Mouse (Mus musculus) forebrain, embryonic 14.5 days (tissue): ENCODE results near the gene Eif2b2. TPM values are rescaled to one million over a fixed set of nuclear protein-coding genes. Genes with fewer than 3 reads are reported as not detected.

Experiments
- ATAC-seq: fragments of 200-750 bp; cut with Nextera tagmentation; 2 replicates; pipeline ENCODE4 v1.8.0; 2017; ENCODE audit warnings: mild to moderate bottlenecking, moderate library complexity
- DNase-seq: peaks from one replicate; pipeline ENCODE4 v3.0.0-alpha.2; 2015; ENCODE audit warnings: low spot score
- H3K27ac ChIP-seq: fragments of 300-500 bp; sonication (generic); 2 replicates; pipeline ENCODE4 v1.5.1; 2014; ENCODE audit warnings: low read depth, mild to moderate bottlenecking, control low read depth, low read length, moderate library complexity
- H3K27me3 ChIP-seq: fragments of 300-500 bp; sonication (generic); replicated peaks from 2 replicates; pipeline ENCODE4 v1.6.1; 2014; ENCODE audit warnings: low read length, control low read depth, mixed read lengths; ENCODE audit not compliant: control insufficient read depth, insufficient read depth
- H3K36me3 ChIP-seq: fragments of 300-500 bp; sonication (generic); 2 replicates; pipeline ENCODE4 v1.6.1; 2014; ENCODE audit warnings: low read length, control low read depth; ENCODE audit not compliant: control insufficient read depth, insufficient read depth
- H3K4me1 ChIP-seq: fragments of 300-500 bp; sonication (generic); 2 replicates; pipeline ENCODE4 v1.6.1; 2014; ENCODE audit warnings: antibody characterized with exemption, low read length, control low read depth; ENCODE audit not compliant: control insufficient read depth, insufficient read depth
- H3K4me2 ChIP-seq: fragments of 300-500 bp; sonication (generic); 2 replicates; pipeline ENCODE4 v1.6.1; 2014; ENCODE audit warnings: mild to moderate bottlenecking, control low read depth, low read length
- H3K4me3 ChIP-seq: fragments of 300-500 bp; sonication (generic); 2 replicates; pipeline ENCODE4 v1.5.1; 2014; ENCODE audit warnings: low read depth, low read length, control low read depth
- H3K9ac ChIP-seq: fragments of 300-500 bp; sonication (generic); 2 replicates; pipeline ENCODE4 v1.6.1; 2014; ENCODE audit warnings: mild to moderate bottlenecking, low read length, control low read depth, moderate library complexity
- H3K9me3 ChIP-seq: fragments of 300-500 bp; sonication (generic); replicated peaks from 2 replicates; pipeline ENCODE4 v1.6.1; 2016; ENCODE audit warnings: low read length, control low read depth, mixed read lengths; ENCODE audit not compliant: control insufficient read depth
- WGBS: fragments of 180-500 bp; shearing (Covaris S2); extraction: QIAGEN DNeasy Blood & Tissue Kit; methylation state at CpG from one replicate; pipeline ENCODE4 v1.1.7; 2014; 5-methylcytosine and 5-hydroxymethylcytosine counted together
- polyA plus RNA-seq: library from polyadenylated mRNA; unstranded; fragments of >200 nt; fragmentation: Nextera tagmentation; extraction: Ambion mirVana; gene quantifications from 2 replicates; pipeline ENCODE4 v1.2.1, GENCODE M21; 2014

Eif2b2 gene
- polyA plus RNA-seq, 1 experiment from 2014 or later: 102 TPM

GRCm38 (mm10) chr12:85219905-85220290 lies 617 bp downstream of the Eif2b2 start:
- Histone ChIP-seq H3K4me3 (peak overlapping the region; percentile 82), H3K36me3 (peaks cover 40% of the 10 kb centered on the region), H3K4me1 (peaks cover 8% of the 10 kb centered on the region), H3K9ac (peak overlapping the region; percentile 74), H3K27me3 (no peaks in the 10 kb centered on the region), H3K9me3 (no peaks in the 10 kb centered on the region), H3K27ac (no peak overlapping the region), H3K4me2 (peak overlapping the region; percentile 90)
- DNase-seq (no peak), ATAC-seq (no peak)
- 3% methylated on average over 12 of the region's 12 CpGs for WGBS

DNA sequence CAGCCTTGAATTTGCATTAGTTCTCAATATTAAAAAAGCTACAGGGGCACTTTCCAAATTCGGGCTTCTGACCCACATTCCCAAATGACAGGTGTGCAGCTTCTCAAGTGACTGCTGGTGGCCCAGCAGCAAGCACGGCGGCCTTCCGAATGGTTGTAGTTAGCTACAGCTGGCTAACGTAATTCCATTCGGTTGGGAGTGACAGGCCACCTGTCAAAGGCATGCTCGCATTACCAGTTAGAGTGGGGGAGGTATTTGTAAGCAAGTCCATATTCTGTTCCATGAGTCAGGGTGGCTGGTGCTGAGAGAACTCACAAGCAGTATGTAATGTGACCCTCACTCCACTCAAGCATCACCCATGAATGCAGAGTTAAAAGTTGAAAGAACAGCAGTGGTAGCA lies 7.9 kb downstream of the Eif2b2 start:
- no peak for ATAC-seq
- Histone ChIP-seq H3K27me3 (no peaks in the 10 kb centered on the region), H3K27ac (no peak overlapping the region), H3K4me1 (no peaks in the 10 kb centered on the region), H3K4me2 (no peak overlapping the region), H3K36me3 (peaks cover 51% of the 10 kb centered on the region), H3K4me3 (no peak overlapping the region), H3K9ac (no peak overlapping the region), H3K9me3 (no peaks in the 10 kb centered on the region)
- WGBS: 75% methylated on average over 7 of the region's 7 CpGs
- no peak for DNase-seq

DNA sequence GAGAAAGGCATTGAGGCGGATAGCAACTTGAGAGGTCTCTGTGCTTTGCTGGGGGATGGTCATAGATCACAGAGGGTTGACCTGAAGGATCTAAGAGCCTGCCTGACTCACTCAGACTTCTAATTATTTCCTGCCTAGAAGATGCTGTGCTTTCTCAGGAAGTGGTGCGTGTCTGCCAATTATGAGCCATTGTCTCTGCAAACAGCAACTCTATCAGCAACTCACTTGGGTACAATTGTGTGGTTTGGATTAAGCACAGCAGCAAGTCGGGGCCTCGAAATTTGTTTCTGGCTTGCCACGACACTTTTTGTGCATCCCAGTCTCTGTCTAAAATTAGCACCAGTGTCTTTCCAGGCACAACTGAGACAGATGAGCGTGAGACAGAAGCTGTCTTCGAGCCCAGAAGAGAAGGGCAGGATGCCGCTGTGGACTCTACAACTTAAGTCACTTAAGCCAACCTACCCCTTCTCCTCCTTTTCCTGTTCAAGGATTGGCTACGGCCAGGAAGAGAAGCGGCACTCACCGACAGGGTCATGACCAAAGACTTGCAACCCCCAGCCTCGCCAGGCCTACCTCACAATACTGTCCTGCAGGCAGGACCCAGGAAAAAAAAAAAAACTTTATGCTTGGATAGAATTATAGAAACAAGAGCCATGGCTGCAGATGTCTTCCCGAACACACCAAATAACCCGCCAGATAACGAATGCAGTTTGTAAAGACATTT lies 8.8 kb downstream of the Eif2b2 start:
- Histone ChIP-seq H3K9ac (no peak overlapping the region), H3K4me3 (no peak overlapping the region), H3K27me3 (no peaks in the 10 kb centered on the region), H3K27ac (no peak overlapping the region), H3K9me3 (no peaks in the 10 kb centered on the region), H3K4me1 (no peaks in the 10 kb centered on the region), H3K36me3 (peaks cover 43% of the 10 kb centered on the region), H3K4me2 (no peak overlapping the region)
- ATAC-seq (no peak), DNase-seq (no peak)
- 56% methylated on average over 15 of the region's 15 CpGs for WGBS

DNA sequence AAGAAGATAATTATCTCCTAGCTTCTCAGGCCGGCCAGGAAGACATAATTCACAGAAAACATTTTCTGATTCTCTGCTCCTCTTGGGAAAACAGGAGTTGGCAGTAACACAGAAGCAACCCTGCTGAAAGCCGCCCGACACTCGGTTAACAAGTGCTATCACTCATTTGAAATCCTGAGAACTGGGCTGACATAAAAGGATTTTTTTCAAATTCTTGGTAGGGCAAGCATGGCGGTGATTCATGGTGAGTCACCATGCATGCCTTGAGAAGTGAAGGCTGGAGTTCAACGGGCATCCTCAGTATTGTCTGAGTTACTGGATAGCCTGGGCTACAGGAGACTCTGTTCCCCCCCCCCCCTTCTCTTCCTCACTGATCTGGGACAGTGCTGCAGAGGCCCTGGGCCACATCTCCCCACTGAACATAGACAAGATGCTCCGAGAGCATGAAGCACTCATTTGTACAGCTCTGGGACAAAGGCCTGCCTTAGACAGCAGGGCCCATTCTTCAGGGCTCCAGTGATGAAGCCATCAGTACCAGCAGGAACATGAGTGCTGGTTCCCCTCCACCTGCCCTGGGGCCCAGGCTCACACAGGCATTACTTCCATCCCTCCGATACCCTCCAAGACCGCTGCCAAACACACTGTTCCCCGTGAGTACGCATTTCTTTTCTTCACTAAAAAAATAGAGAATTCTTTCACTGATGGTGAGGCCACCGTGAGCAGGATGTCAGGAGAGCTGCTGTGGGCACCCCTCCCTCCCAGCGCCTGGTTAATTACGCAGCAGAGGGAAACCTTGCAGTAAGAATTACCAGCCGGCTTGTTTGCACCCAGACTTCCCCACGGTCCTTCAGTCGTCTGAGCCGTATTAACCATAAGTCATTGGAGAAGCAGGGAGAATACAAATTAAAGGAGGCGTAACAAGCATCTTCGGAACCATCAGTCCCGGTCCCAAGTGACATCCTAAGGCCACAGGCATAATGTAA lies 14.4 kb downstream of the Eif2b2 start:
- no peak overlapping the region for H3K27ac ChIP-seq
- no peaks in the 10 kb centered on the region for H3K9me3 ChIP-seq
- no peak for DNase-seq
- no peaks in the 10 kb centered on the region for H3K27me3 ChIP-seq
- no peak overlapping the region for H3K4me3 ChIP-seq
- H3K4me1 ChIP-seq: no peaks in the 10 kb centered on the region
- H3K36me3 ChIP-seq: no peaks in the 10 kb centered on the region; the same call in 1 of the 2 replicates
- no peak overlapping the region for H3K4me2 ChIP-seq
- no peak overlapping the region for H3K9ac ChIP-seq
- no peak for ATAC-seq
- WGBS: 75% methylated on average over 21 of the region's 21 CpGs

DNA sequence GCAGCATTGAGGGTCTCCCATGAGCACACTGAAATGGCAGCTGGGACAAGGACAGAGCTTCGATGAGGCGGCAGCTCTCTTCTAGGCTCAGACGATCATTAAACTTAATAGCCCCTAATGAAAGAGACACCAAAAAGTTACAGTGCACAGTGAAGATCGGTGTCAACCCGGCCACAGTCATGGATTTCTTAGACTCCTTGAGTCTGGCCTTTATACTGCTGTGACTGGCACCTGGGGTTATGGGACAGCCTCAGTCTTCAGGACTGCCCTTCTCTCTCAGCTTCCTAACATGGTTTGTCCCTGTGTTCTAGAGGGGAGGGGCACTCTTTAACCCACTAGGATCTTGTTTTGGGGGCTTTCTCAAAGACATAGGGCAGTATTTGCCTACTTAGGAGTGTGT lies 18.3 kb downstream of the Eif2b2 start:
- ATAC-seq (no peak), DNase-seq (no peak)
- H3K36me3 ChIP-seq: no peaks in the 10 kb centered on the region; the same call in 1 of the 2 replicates
- no peak overlapping the region for H3K4me2 ChIP-seq
- no peaks in the 10 kb centered on the region for H3K4me1 ChIP-seq
- 86% methylated on average over 5 of the region's 5 CpGs for WGBS
- no peaks in the 10 kb centered on the region for H3K27me3 ChIP-seq
- no peak overlapping the region for H3K4me3 ChIP-seq
- no peak overlapping the region for H3K9ac ChIP-seq
- no peak overlapping the region for H3K27ac ChIP-seq
- H3K9me3 ChIP-seq: no peaks in the 10 kb centered on the region

DNA sequence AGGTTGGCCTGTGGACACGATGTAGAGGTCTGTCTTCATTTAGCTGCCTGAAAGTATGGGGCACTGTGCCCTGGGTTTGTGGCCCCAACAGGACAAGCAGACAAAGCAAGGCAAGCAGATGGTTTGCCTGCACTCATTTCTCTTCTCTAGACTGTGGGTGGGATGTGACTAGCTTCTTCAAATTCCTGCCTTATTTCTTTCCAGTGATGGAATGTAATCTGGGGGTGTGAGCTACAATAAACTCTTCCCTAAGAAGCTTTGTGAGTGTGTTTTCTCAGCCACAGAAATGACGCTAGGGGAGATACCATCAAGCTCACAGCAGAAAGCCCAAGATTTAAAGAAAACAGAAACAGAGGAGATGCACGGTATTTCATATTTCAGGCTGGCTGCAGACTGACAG lies 32.8 kb downstream of the Eif2b2 start:
- Histone ChIP-seq H3K4me1 (no peaks in the 10 kb centered on the region), H3K27me3 (no peaks in the 10 kb centered on the region), H3K9me3 (0 out of 2 replicates have a peak, but pooled peaks cover 2% of the 10 kb centered on the region), H3K4me3 (no peak overlapping the region), H3K4me2 (no peak overlapping the region), H3K9ac (no peak overlapping the region), H3K36me3 (peaks cover under 1% of the 10 kb centered on the region; the same call in 1 of the 2 replicates), H3K27ac (no peak overlapping the region)
- DNase-seq (no peak), ATAC-seq (no peak)
- WGBS: 90% methylated on average over 3 of the region's 3 CpGs

DNA sequence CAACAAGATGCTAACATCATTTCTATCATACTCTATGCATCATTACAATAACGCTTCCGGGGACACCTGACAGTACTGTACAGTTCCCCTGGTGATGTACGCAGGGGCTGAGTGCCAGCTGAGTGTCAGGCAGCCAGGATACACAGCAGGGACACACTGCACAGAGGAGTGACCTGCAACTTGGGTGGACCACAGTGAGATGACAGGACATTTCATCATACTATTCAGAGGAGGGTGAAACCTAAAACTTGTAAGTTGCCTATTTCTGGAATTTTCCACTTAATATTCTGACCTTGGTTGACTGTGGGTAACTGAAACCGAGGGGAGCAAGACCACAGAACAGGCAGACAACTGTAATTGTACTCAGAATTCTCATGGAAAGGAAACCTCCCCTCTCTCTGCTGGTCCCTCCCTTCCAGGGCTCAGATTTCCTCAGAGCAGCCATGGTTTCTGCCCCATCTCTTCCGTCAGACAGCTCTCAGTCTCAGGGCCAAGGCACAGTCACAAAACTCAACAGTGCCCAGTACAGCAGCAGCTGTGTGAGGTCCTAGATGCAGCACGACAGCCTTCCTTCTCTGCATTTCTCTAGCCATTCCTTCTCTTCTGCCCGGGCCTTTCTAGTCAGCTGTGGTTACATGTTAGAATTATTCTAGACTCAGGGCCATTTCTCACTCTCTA lies 36.9 kb downstream of the Eif2b2 start:
- H3K27ac ChIP-seq: no peak overlapping the region
- 80% methylated on average over 7 of the region's 7 CpGs for WGBS
- no peaks in the 10 kb centered on the region for H3K9me3 ChIP-seq
- no peaks in the 10 kb centered on the region for H3K36me3 ChIP-seq
- no peak overlapping the region for H3K4me2 ChIP-seq
- H3K4me3 ChIP-seq: no peak overlapping the region
- no peaks in the 10 kb centered on the region for H3K4me1 ChIP-seq
- no peak for DNase-seq
- ATAC-seq: no peak
- H3K27me3 ChIP-seq: no peaks in the 10 kb centered on the region
- no peak overlapping the region for H3K9ac ChIP-seq

GRCm38 (mm10) chr12:85257008-85257639 lies 37.8 kb downstream of the Eif2b2 start:
- H3K4me1 ChIP-seq: no peaks in the 10 kb centered on the region
- no peak overlapping the region for H3K27ac ChIP-seq
- 87% methylated on average over 7 of the region's 7 CpGs for WGBS
- DNase-seq (no peak), ATAC-seq (no peak)
- H3K4me3 ChIP-seq: no peak overlapping the region
- H3K9ac ChIP-seq: no peak overlapping the region
- no peak overlapping the region for H3K4me2 ChIP-seq
- no peaks in the 10 kb centered on the region for H3K36me3 ChIP-seq
- H3K27me3 ChIP-seq: no peaks in the 10 kb centered on the region
- H3K9me3 ChIP-seq: no peaks in the 10 kb centered on the region
